Mouse (Mus musculus) frontal cortex, postnatal 10 days (tissue): ENCODE results near the gene Lhfp.

ENCODE experiments used
- DNase-seq, 2 experiments: peaks; one replicate each; pipeline ENCODE4 v3.0.0; 2022; ENCODE audit warnings: low spot score in 2 of 2, mixed read lengths in 1 of 2

Gene Lhfp

GRCm38 (mm10) chr3:53041411-53042239, at the start of gene Lhfp:
TSS of gene Lhfp (plus strand) at chr3:53041528.
- DNase-seq: peak; percentile 31 to 63

GRCm38 (mm10) chr3:52993296-52993695, 48.0 kb upstream of the Lhfp start:
- DNase-seq: no peak

- DNase-seq: no peak
Observed at GRCm38 (mm10) chr3:52994666-52995065, 46.7 kb upstream of the Lhfp start.

GRCm38 (mm10) chr3:52996635-52997034, 44.7 kb upstream of the Lhfp start:
- no peak for DNase-seq

GRCm38 (mm10) chr3:52997381-52997780, 43.9 kb upstream of the Lhfp start:
- DNase-seq: no peak

GRCm38 (mm10) chr3:52999016-52999744, 42.1 kb upstream of the Lhfp start:
- no peak for DNase-seq

- no peak for DNase-seq
Observed at GRCm38 (mm10) chr3:52999996-53000395, 41.3 kb upstream of the Lhfp start.

- DNase-seq: no peak
Observed at GRCm38 (mm10) chr3:53002076-53002475, 39.3 kb upstream of the Lhfp start.

- DNase-seq: no peak
Observed at GRCm38 (mm10) chr3:53004406-53005114, 36.8 kb upstream of the Lhfp start.

- DNase-seq: no peak
Observed at GRCm38 (mm10) chr3:53007411-53007810, 33.9 kb upstream of the Lhfp start.

GRCm38 (mm10) chr3:53016436-53017340, 24.6 kb upstream of the Lhfp start, which contains the start of gene Cog6:
TSS of gene Cog6 (minus strand) at chr3:53017237.
- DNase-seq: peak; percentile 80 to 82

- DNase-seq: no peak
Observed at GRCm38 (mm10) chr3:53027333-53027732, 14.0 kb upstream of the Lhfp start.

- peak in 1 of 2 experiments; percentile 62 for DNase-seq
Observed at GRCm38 (mm10) chr3:53029046-53029445, 12.3 kb upstream of the Lhfp start.

GRCm38 (mm10) chr3:53031586-53031985, 9.7 kb upstream of the Lhfp start:
- DNase-seq: no peak

GRCm38 (mm10) chr3:53032432-53032831, 8.9 kb upstream of the Lhfp start:
- no peak for DNase-seq

- DNase-seq: no peak
Observed at GRCm38 (mm10) chr3:53033448-53033847, 7.9 kb upstream of the Lhfp start.

- no peak for DNase-seq
Observed at GRCm38 (mm10) chr3:53036076-53036475, 5.3 kb upstream of the Lhfp start.

GRCm38 (mm10) chr3:53036941-53037340, 4.4 kb upstream of the Lhfp start:
- DNase-seq: no peak

- no peak for DNase-seq
Observed at GRCm38 (mm10) chr3:53038913-53039312, 2.4 kb upstream of the Lhfp start.

GRCm38 (mm10) chr3:53039746-53040145, 1.6 kb upstream of the Lhfp start:
- DNase-seq: no peak
